ENCODE assay signal across 20 mouse cellular contexts in the genomic region with DNA sequence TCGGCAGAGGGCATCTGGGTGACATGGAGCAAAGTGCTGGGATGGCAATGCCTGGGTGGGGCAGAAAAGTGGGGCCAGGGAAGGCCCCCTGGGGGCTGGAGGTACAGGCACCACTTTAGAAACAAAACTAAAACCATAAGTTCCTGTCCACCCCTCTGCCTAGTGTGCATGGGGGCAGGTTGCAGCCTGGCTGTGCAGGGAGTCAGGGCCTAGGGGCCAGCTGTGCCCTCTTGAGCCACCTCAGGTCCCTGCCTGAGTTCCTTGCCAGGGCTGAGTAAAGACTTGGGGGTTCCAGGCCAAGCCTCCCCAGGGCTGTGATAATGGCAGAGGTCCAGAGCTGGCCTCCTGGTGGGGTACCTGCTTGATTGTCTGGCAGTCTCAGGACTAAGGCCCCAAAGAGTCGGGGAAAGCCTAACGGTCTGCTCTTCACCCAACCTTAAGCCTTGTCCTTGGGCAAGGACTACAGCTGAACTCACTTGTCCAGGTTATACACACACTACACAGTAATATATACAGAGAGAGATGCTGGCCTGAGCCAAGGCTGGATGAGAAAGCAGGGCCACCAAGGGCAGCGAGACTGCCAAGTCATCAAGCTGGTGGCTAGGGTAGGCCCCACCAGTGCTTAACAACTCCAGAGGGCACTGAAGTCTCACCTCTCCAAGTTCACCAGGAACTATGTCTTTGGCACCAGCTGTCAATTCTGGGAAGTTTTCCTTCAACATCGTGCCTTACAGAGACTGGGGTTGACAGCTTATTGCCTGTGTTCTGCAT. TPM values are rescaled to one million over a fixed set of nuclear protein-coding genes. Genes with fewer than 3 reads are reported as not detected.
A peak's percentile ranks its signal among the peaks of the same experiment; 100 is the strongest.
DNase-seq lines count a peak whose midpoint lies in the region; ATAC-seq and TF ChIP-seq lines count a peak whose summit lies in the region.
"Had no signal": no experiment of that assay in that cellular context is flagged by ENCODE, and none has a peak within 500 bp of the region (broad histone marks: within the 10 kb centered on the region; RNA-seq: fewer than 3 reads in every experiment).

No protein-coding gene starts in this region.

- H3K27ac ChIP-seq in kidney, postnatal 0 days, result no peak overlapping the region
- H3K27ac ChIP-seq in neural tube, embryonic 11.5 days (ENCODE audit: low read depth, low read length), result 0 out of 2 replicates have a peak overlapping the region, but pooled peaks have one; percentile 10
- no peak overlapping the region for H3K27ac ChIP-seq in heart, embryonic 11.5 days (ENCODE audit: low read depth, low read length)
- H3K27ac ChIP-seq: heart, embryonic 13.5 days; stomach, embryonic 15.5 days had no signal

- no peak for TF ChIP-seq CTCF in kidney, postnatal 0 days (IDR thresholded peaks at IDR 0.05; ENCODE audit: low read depth)

- peaks cover 36% of the 10 kb centered on the region for H3K36me3 ChIP-seq in kidney, postnatal 0 days (ENCODE audit: insufficient read depth, low read length)
- H3K36me3 ChIP-seq in neural tube, embryonic 11.5 days (ENCODE audit: control insufficient read depth, insufficient read depth, low read length), result peaks cover 20% of the 10 kb centered on the region
- H3K36me3 ChIP-seq in heart, embryonic 11.5 days (ENCODE audit: control insufficient read depth, insufficient read depth, low read length), result peaks cover 29% of the 10 kb centered on the region

- DNase-seq in embryo, embryonic 9.5 days (ENCODE audit: extremely low spot score), result peak; percentile 6
- no peak for DNase-seq in embryo, embryonic 10 days (ENCODE audit: low spot score)
- DNase-seq in kidney, postnatal 0 days (ENCODE audit: low spot score), result no peak
- DNase-seq in kidney, adult 11 months, result no peak
- DNase-seq in neural tube, embryonic 11.5 days (ENCODE audit: low spot score), result no peak
- DNase-seq in neural tube, embryonic 10.5 days (ENCODE audit: extremely low spot score, low spot score), result no peak
- DNase-seq in ovary, postnatal 10 days (ENCODE audit: low spot score), result no peak
- DNase-seq: cerebellum, postnatal 14 days; heart, postnatal 4 days; kidney, postnatal 4 days; layer of hippocampus, postnatal 36 days; right cerebral cortex, adult 18-20 months; thymus, postnatal 14 days had no signal

- no peaks in the 10 kb centered on the region for H3K27me3 ChIP-seq in kidney, postnatal 0 days (ENCODE audit: insufficient read depth, low read length)
- H3K27me3 ChIP-seq in neural tube, embryonic 11.5 days (ENCODE audit: control insufficient read depth, insufficient read depth, low read length), result no peaks in the 10 kb centered on the region
- H3K27me3 ChIP-seq in heart, embryonic 11.5 days (ENCODE audit: control insufficient read depth, insufficient read depth, low read length), result peaks cover 13% of the 10 kb centered on the region
- H3K27me3 ChIP-seq: stomach, embryonic 15.5 days had no signal

- no peaks in the 10 kb centered on the region for H3K4me1 ChIP-seq in kidney, postnatal 0 days (replicated peaks; ENCODE audit: insufficient read depth, low read length)
- no peaks in the 10 kb centered on the region for H3K4me1 ChIP-seq in neural tube, embryonic 11.5 days (ENCODE audit: control insufficient read depth, insufficient read depth, low read length)
- H3K4me1 ChIP-seq in heart, embryonic 11.5 days (ENCODE audit: control insufficient read depth, insufficient read depth, low read length), result no peaks in the 10 kb centered on the region
- H3K4me1 ChIP-seq: heart, embryonic 13.5 days; stomach, embryonic 15.5 days had no signal

- no peak overlapping the region for H3K4me2 ChIP-seq in kidney, postnatal 0 days (ENCODE audit: low read length)
- no peak overlapping the region for H3K4me2 ChIP-seq in neural tube, embryonic 11.5 days (ENCODE audit: low read depth)
- no peak overlapping the region for H3K4me2 ChIP-seq in heart, embryonic 11.5 days
- H3K4me2 ChIP-seq: heart, embryonic 13.5 days; stomach, embryonic 15.5 days had no signal

- peak; percentile 48; the same call in 1 of the 2 replicates for ATAC-seq in kidney, postnatal 0 days (replicated peaks; ENCODE audit: low FRiP score, low read depth)
- no peak for ATAC-seq in neural tube, embryonic 11.5 days (ENCODE audit: insufficient read depth, low FRiP score, low TSS enrichment)
- ATAC-seq in heart, embryonic 11.5 days (replicated peaks; ENCODE audit: insufficient number of reproducible peaks, low FRiP score, low TSS enrichment), result no peak

- no peaks in the 10 kb centered on the region for H3K9me3 ChIP-seq in kidney, postnatal 0 days (replicated peaks; ENCODE audit: low read length)
- H3K9me3 ChIP-seq in neural tube, embryonic 11.5 days (ENCODE audit: control insufficient read depth, low read length), result no peaks in the 10 kb centered on the region
- H3K9me3 ChIP-seq in heart, embryonic 11.5 days (replicated peaks; ENCODE audit: control insufficient read depth, low read length), result no peaks in the 10 kb centered on the region
- H3K9me3 ChIP-seq: heart, embryonic 13.5 days; stomach, embryonic 15.5 days had no signal

- H3K4me3 ChIP-seq in kidney, postnatal 0 days (replicated peaks; ENCODE audit: low read depth, low read length), result no peak overlapping the region
- no peak overlapping the region for H3K4me3 ChIP-seq in neural tube, embryonic 11.5 days (ENCODE audit: low read depth, low read length)
- H3K4me3 ChIP-seq in heart, embryonic 11.5 days (ENCODE audit: low read depth, low read length), result no peak overlapping the region
- H3K4me3 ChIP-seq: heart, embryonic 13.5 days; stomach, embryonic 15.5 days had no signal

- WGBS in kidney, postnatal 0 days, result 71% methylated on average over 5 of the region's 5 CpGs
- WGBS in neural tube, embryonic 11.5 days, result 80% methylated on average over 5 of the region's 5 CpGs
- WGBS in heart, embryonic 11.5 days (ENCODE audit: insufficient replicate concordance), result 73% methylated on average over 5 of the region's 5 CpGs

- H3K9ac ChIP-seq in kidney, postnatal 0 days (ENCODE audit: low read depth, low read length), result no peak overlapping the region
- H3K9ac ChIP-seq in neural tube, embryonic 11.5 days (ENCODE audit: low read length), result no peak overlapping the region
- no peak overlapping the region for H3K9ac ChIP-seq in heart, embryonic 11.5 days (ENCODE audit: low read depth, low read length)
- H3K9ac ChIP-seq: heart, embryonic 13.5 days; stomach, embryonic 15.5 days had no signal

RNA-seq across cellular contexts. Expression of a gene that starts 18.1 kb away (rescaled TPM):
- 37.3 and 40.2 TPM in 2 replicates for polyA plus RNA-seq in kidney, postnatal 0 days (2015; fragmentation: Nextera tagmentation; extraction: Ambion mirVana)
- polyA plus RNA-seq in neural tube, embryonic 11.5 days (2014; fragmentation: Nextera tagmentation; extraction: Ambion mirVana), result 26.8 and 28.0 TPM in 2 replicates
- 21.2 and 34.4 TPM in 2 replicates for polyA plus RNA-seq in heart, embryonic 11.5 days (2014; fragmentation: Nextera tagmentation; extraction: Ambion mirVana)

RNA-seq across cellular contexts. Expression of a gene that starts 18.5 kb away (rescaled TPM):
- 358 and 392 TPM in 2 replicates for polyA plus RNA-seq in kidney, postnatal 0 days (2015; fragmentation: Nextera tagmentation; extraction: Ambion mirVana)
- polyA plus RNA-seq in neural tube, embryonic 11.5 days (2014; fragmentation: Nextera tagmentation; extraction: Ambion mirVana), result 712 and 739 TPM in 2 replicates
- 445 and 477 TPM in 2 replicates for polyA plus RNA-seq in heart, embryonic 11.5 days (2014; fragmentation: Nextera tagmentation; extraction: Ambion mirVana)

RNA-seq across cellular contexts. Expression of a gene that starts 32.9 kb away (rescaled TPM):
- polyA plus RNA-seq in kidney, postnatal 0 days (2015; fragmentation: Nextera tagmentation; extraction: Ambion mirVana), result 0.04 and 0.08 TPM in 2 replicates
- 0.78 and 1.1 TPM in 2 replicates for polyA plus RNA-seq in neural tube, embryonic 11.5 days (2014; fragmentation: Nextera tagmentation; extraction: Ambion mirVana)
- 0.06 TPM in 1 of 2 replicates, not detected in the other for polyA plus RNA-seq in heart, embryonic 11.5 days (2014; fragmentation: Nextera tagmentation; extraction: Ambion mirVana)

RNA-seq across cellular contexts. Expression of a gene that starts 38.1 kb away (rescaled TPM):
- 34.6 and 38.7 TPM in 2 replicates for polyA plus RNA-seq in kidney, postnatal 0 days (2015; fragmentation: Nextera tagmentation; extraction: Ambion mirVana)
- polyA plus RNA-seq in neural tube, embryonic 11.5 days (2014; fragmentation: Nextera tagmentation; extraction: Ambion mirVana), result 52.8 and 56.9 TPM in 2 replicates
- 38.8 and 42.5 TPM in 2 replicates for polyA plus RNA-seq in heart, embryonic 11.5 days (2014; fragmentation: Nextera tagmentation; extraction: Ambion mirVana)

RNA-seq across cellular contexts. Expression of a gene that starts 43.5 kb away (rescaled TPM):
- polyA plus RNA-seq in kidney, postnatal 0 days (2015; fragmentation: Nextera tagmentation; extraction: Ambion mirVana), result not detected in 2 replicates
- polyA plus RNA-seq in neural tube, embryonic 11.5 days (2014; fragmentation: Nextera tagmentation; extraction: Ambion mirVana), result not detected in 2 replicates
- not detected in 2 replicates for polyA plus RNA-seq in heart, embryonic 11.5 days (2014; fragmentation: Nextera tagmentation; extraction: Ambion mirVana)
- polyA plus RNA-seq: embryonic facial prominence, embryonic 11.5 days; heart, embryonic 13.5 days; intestine, embryonic 14.5 days; limb, embryonic 11.5 days; lung, embryonic 16.5 days; stomach, embryonic 15.5 days had no signal
